Mouse (Mus musculus): ENCODE data around the gene Zer1.

GRCm38 (mm10) chr2:30057223-30057904 is 67.0 kb downstream of the Zer1 start, which contains the start of gene Set:
- no peak for TF ChIP-seq CTCF (conservative IDR thresholded peaks at IDR 0.05; ENCODE audit: low read length)
- TF ChIP-seq POU5F1 (IDR thresholded peaks at IDR 0.05; ENCODE audit: borderline replicate concordance, low read length) = no peak

All from E14TG2a.4 (cell line).